In genomic region chr4:126627021-126627681, GRCm38 (mm10) we compare ENCODE assay signal across 8 mouse cellular contexts. TPM values are rescaled to one million over a fixed set of nuclear protein-coding genes. Genes with fewer than 3 reads are reported as not detected.
DNase-seq lines count a peak whose midpoint lies in the region; ATAC-seq and TF ChIP-seq lines count a peak whose summit lies in the region.

No protein-coding gene starts in this region.

- no peak overlapping the region for H3K27ac ChIP-seq in embryonic facial prominence, embryonic 15.5 days (replicated peaks)
- H3K27ac ChIP-seq in hindbrain, embryonic 14.5 days: no peak overlapping the region
- no peak overlapping the region for H3K27ac ChIP-seq in liver, embryonic 14.5 days
- H3K27ac ChIP-seq in stomach, embryonic 14.5 days (ENCODE audit: low read length): 0 out of 2 replicates have a peak overlapping the region, but pooled peaks have one; percentile 7

- TF ChIP-seq CTCF in liver, embryonic 14.5 days (IDR thresholded peaks at IDR 0.05; ENCODE audit: low read depth): peak; percentile 32

- H3K4me1 ChIP-seq in embryonic facial prominence, embryonic 15.5 days: peaks cover 11% of the 10 kb centered on the region
- H3K4me1 ChIP-seq in hindbrain, embryonic 14.5 days (replicated peaks; ENCODE audit: control insufficient read depth, insufficient read depth, low read length): peaks cover 7% of the 10 kb centered on the region
- H3K4me1 ChIP-seq in liver, embryonic 14.5 days (replicated peaks; ENCODE audit: control insufficient read depth in 2 of 2, insufficient read depth in 2 of 2, low read length in 1 of 2): no peaks in the 10 kb centered on the region
- peaks cover 3% of the 10 kb centered on the region; the same call in 1 of the 2 replicates for H3K4me1 ChIP-seq in stomach, embryonic 14.5 days (ENCODE audit: control insufficient read depth, insufficient read depth, low read length)

- 0 out of 2 replicates have a peak overlapping the region, but pooled peaks have one; percentile 6 for H3K9ac ChIP-seq in embryonic facial prominence, embryonic 15.5 days
- H3K9ac ChIP-seq in hindbrain, embryonic 14.5 days: no peak overlapping the region
- H3K9ac ChIP-seq in liver, embryonic 14.5 days (replicated peaks): no peak overlapping the region
- no peak overlapping the region for H3K9ac ChIP-seq in stomach, embryonic 14.5 days (replicated peaks; ENCODE audit: low read depth, low read length)

- 3% methylated on average over 23 of the region's 23 CpGs for whole genome bisulfite sequencing in embryonic facial prominence, embryonic 15.5 days
- 2% methylated on average over 23 of the region's 23 CpGs for WGBS in hindbrain, embryonic 14.5 days
- 5% methylated on average over 23 of the region's 23 CpGs for WGBS in liver, embryonic 14.5 days (ENCODE audit: insufficient replicate concordance)
- 3% methylated on average over 23 of the region's 23 CpGs for WGBS in stomach, embryonic 14.5 days

- no peak for TF ChIP-seq EP300 in liver, embryonic 14.5 days (IDR thresholded peaks at IDR 0.05; ENCODE audit: low read depth)

- H3K4me2 ChIP-seq in embryonic facial prominence, embryonic 15.5 days (replicated peaks): peak overlapping the region; percentile 42
- peak overlapping the region; percentile 37 for H3K4me2 ChIP-seq in hindbrain, embryonic 14.5 days (replicated peaks)
- H3K4me2 ChIP-seq in liver, embryonic 14.5 days (ENCODE audit: low read depth): peak overlapping the region; percentile 28; the same call in 1 of the 2 replicates
- peak overlapping the region; percentile 33 for H3K4me2 ChIP-seq in stomach, embryonic 14.5 days (replicated peaks; ENCODE audit: low read depth, low read length)

- no peaks in the 10 kb centered on the region for H3K36me3 ChIP-seq in embryonic facial prominence, embryonic 15.5 days
- H3K36me3 ChIP-seq in hindbrain, embryonic 14.5 days (replicated peaks; ENCODE audit: control insufficient read depth, insufficient read depth): no peaks in the 10 kb centered on the region
- H3K36me3 ChIP-seq in liver, embryonic 14.5 days (replicated peaks; ENCODE audit: control insufficient read depth, insufficient read depth, low read depth): no peaks in the 10 kb centered on the region
- no peaks in the 10 kb centered on the region for H3K36me3 ChIP-seq in stomach, embryonic 14.5 days (ENCODE audit: control insufficient read depth, insufficient read depth, low read length)

- H3K4me3 ChIP-seq in embryonic facial prominence, embryonic 15.5 days (replicated peaks): peak overlapping the region; percentile 19
- H3K4me3 ChIP-seq in hindbrain, embryonic 14.5 days (replicated peaks; ENCODE audit: low read length): no peak overlapping the region
- peak overlapping the region in 1 of 2 experiments; percentile 30; a peak in 1 of 4 replicates for H3K4me3 ChIP-seq in liver, embryonic 14.5 days (ENCODE audit: insufficient read depth in 1 of 2, low read depth in 2 of 2, low read length in 2 of 2)
- peak overlapping the region; percentile 12; the same call in 1 of the 2 replicates for H3K4me3 ChIP-seq in stomach, embryonic 14.5 days (ENCODE audit: low read depth, low read length)

- no peak for ATAC-seq in embryonic facial prominence, embryonic 15.5 days (ENCODE audit: insufficient number of reproducible peaks, low FRiP score, low TSS enrichment, low read depth)
- ATAC-seq in hindbrain, embryonic 14.5 days (ENCODE audit: low FRiP score): no peak
- no peak for ATAC-seq in liver, embryonic 14.5 days (ENCODE audit: insufficient read depth)
- no peak for ATAC-seq in stomach, embryonic 14.5 days (ENCODE audit: insufficient number of reproducible peaks, insufficient read depth, low FRiP score, low read depth)

- H3K9me3 ChIP-seq in embryonic facial prominence, embryonic 15.5 days (replicated peaks): no peaks in the 10 kb centered on the region
- H3K9me3 ChIP-seq in hindbrain, embryonic 14.5 days (ENCODE audit: control insufficient read depth, low read length): no peaks in the 10 kb centered on the region
- no peaks in the 10 kb centered on the region for H3K9me3 ChIP-seq in liver, embryonic 14.5 days (ENCODE audit: control insufficient read depth, low read length)
- no peaks in the 10 kb centered on the region for H3K9me3 ChIP-seq in stomach, embryonic 14.5 days (ENCODE audit: control insufficient read depth, low read depth, low read length)

- 0 out of 2 replicates have a peak, but pooled peaks cover 3% of the 10 kb centered on the region for H3K27me3 ChIP-seq in embryonic facial prominence, embryonic 15.5 days
- 0 out of 2 replicates have a peak, but pooled peaks cover 2% of the 10 kb centered on the region for H3K27me3 ChIP-seq in hindbrain, embryonic 14.5 days (ENCODE audit: control insufficient read depth, insufficient read depth, low read length)
- no peaks in the 10 kb centered on the region; the same call in 1 of the 2 replicates for H3K27me3 ChIP-seq in liver, embryonic 14.5 days (ENCODE audit: control insufficient read depth, insufficient read depth, low read length)
- H3K27me3 ChIP-seq in stomach, embryonic 14.5 days (ENCODE audit: control insufficient read depth, insufficient read depth, low read length): no peaks in the 10 kb centered on the region

- DNase-seq in ES-CJ7 (ENCODE audit: low read depth, low spot score): peak; percentile 60
- DNase-seq in hindbrain, embryonic 14.5 days (ENCODE audit: low spot score): no peak
- DNase-seq in liver, embryonic 14.5 days (ENCODE audit: low read depth in 3 of 3, low spot score in 3 of 3): no peak
- no peak for DNase-seq in spleen, postnatal 10 days (ENCODE audit: low spot score in 2 of 2)
- DNase-seq in ovary, adult 18-20 months (ENCODE audit: low spot score): no peak
- DNase-seq in cerebellum, postnatal 4 days (ENCODE audit: low spot score in 2 of 2): no peak

RNA-seq across cellular contexts. Expression of gene 5730409E04Rik, which starts 17.5 kb away (rescaled TPM):
- 4.7 and 5.2 TPM in 2 replicates for polyA plus RNA-seq in embryonic facial prominence, embryonic 15.5 days (2015; fragmentation: Nextera tagmentation; extraction: Ambion mirVana)
- polyA plus RNA-seq in hindbrain, embryonic 14.5 days (2014; fragmentation: Nextera tagmentation; extraction: Ambion mirVana): 15.6 and 16.8 TPM in 2 replicates
- polyA plus RNA-seq in liver, embryonic 14.5 days (2012; rRNA removed): 0.38 and 0.48 TPM in 2 replicates
- polyA plus RNA-seq in liver, embryonic 14.5 days (2014; fragmentation: Nextera tagmentation; extraction: Ambion mirVana): 0.14 and 0.27 TPM in 2 replicates
- 3.5 and 4.3 TPM in 2 replicates for polyA plus RNA-seq in stomach, embryonic 14.5 days (2014; fragmentation: Nextera tagmentation; extraction: Ambion mirVana)

RNA-seq across cellular contexts. Expression of gene Psmb2, which starts 50.3 kb away (rescaled TPM):
- 431 and 455 TPM in 2 replicates for polyA plus RNA-seq in embryonic facial prominence, embryonic 15.5 days (2015; fragmentation: Nextera tagmentation; extraction: Ambion mirVana)
- polyA plus RNA-seq in hindbrain, embryonic 14.5 days (2014; fragmentation: Nextera tagmentation; extraction: Ambion mirVana): 432 and 451 TPM in 2 replicates
- 124 and 129 TPM in 2 replicates for polyA plus RNA-seq in liver, embryonic 14.5 days (2012; rRNA removed)
- polyA plus RNA-seq in liver, embryonic 14.5 days (2014; fragmentation: Nextera tagmentation; extraction: Ambion mirVana): 286 and 298 TPM in 2 replicates
- polyA plus RNA-seq in stomach, embryonic 14.5 days (2014; fragmentation: Nextera tagmentation; extraction: Ambion mirVana): 461 and 487 TPM in 2 replicates
